Mouse (Mus musculus) ES-Bruce4 (cell line): ENCODE results near the gene Slc22a23.
A peak's percentile ranks its signal among the peaks of the same experiment; 100 is the strongest.

Source experiments
- CTCF ChIP-seq: IDR thresholded peaks from one replicate; pipeline ENCODE4 v1.8.1; 2011; ENCODE audit warnings: low read depth, low read length
- POLR2A ChIP-seq: IDR thresholded peaks from one replicate; pipeline ENCODE4 v1.8.1; 2011; ENCODE audit warnings: low read length; ENCODE audit not compliant: insufficient read depth

- TF ChIP-seq POLR2A (no peak), CTCF (peak; percentile 51)
These were observed at the start of gene Slc22a23 for GRCm38 (mm10) chr13:34345128-34346085.
